In genomic region chr11:69150444-69150843, GRCm38 (mm10) we compare ENCODE assay signal across 7 mouse cellular contexts. TPM values are rescaled to one million over a fixed set of nuclear protein-coding genes. Genes with fewer than 3 reads are reported as not detected.
DNase-seq lines count a peak whose midpoint lies in the region; ATAC-seq lines count a peak whose summit lies in the region.

No protein-coding gene starts in this region.

- peak; percentile 53 for DNase-seq in Muller cell, postnatal 12 days (ENCODE audit: inconsistent ontology term)
- DNase-seq in brain, embryonic 18.5 days (ENCODE audit: low read depth, low spot score): peak; percentile 34
- peak; percentile 54 to 74 for DNase-seq in layer of hippocampus, postnatal 14 days (ENCODE audit: low spot score in 2 of 2)
- DNase-seq in lung, postnatal 4 days: peak; percentile 65 to 76
- DNase-seq in right cerebral cortex, postnatal 4 days: peak; percentile 80

- peak; percentile 51; the same call in 1 of the 2 replicates for ATAC-seq in erythroid progenitor cell, adult 5-6 weeks (replicated peaks; ENCODE audit: low FRiP score, poor library complexity, severe bottlenecking)
- ATAC-seq in hematopoietic stem cell, adult 5-6 weeks (replicated peaks in 1 of 2; ENCODE audit: insufficient read depth in 1 of 2, low FRiP score in 2 of 2, low TSS enrichment in 1 of 2, low read depth in 1 of 2, poor library complexity in 2 of 2, severe bottlenecking in 2 of 2): peak; percentile 53 to 76; a peak in 3 of 4 replicates

RNA-seq across cellular contexts. Expression of gene Alox12b, which starts 6.3 kb away (rescaled TPM):
- total RNA-seq in erythroid progenitor cell, adult 5-6 weeks (2015; ENCODE audit: low replicate concordance): not detected in 2 replicates
- total RNA-seq in erythroid progenitor cell, adult 5-6 weeks (2017; ENCODE audit: low replicate concordance): not detected in 2 replicates
- total RNA-seq in hematopoietic stem cell, adult 5-6 weeks (2017): not detected in 2 replicates
- under 1 TPM; 0.65 to 0.95 TPM for total RNA-seq in layer of hippocampus, postnatal 14 days (2021)

RNA-seq across cellular contexts. Expression of gene Aloxe3, which starts 24.7 kb away (rescaled TPM):
- not detected in 2 replicates for total RNA-seq in erythroid progenitor cell, adult 5-6 weeks (2015; ENCODE audit: low replicate concordance)
- 3.1 TPM in 1 of 2 replicates, not detected in the other for total RNA-seq in erythroid progenitor cell, adult 5-6 weeks (2017; ENCODE audit: low replicate concordance)
- not detected in 2 replicates for total RNA-seq in hematopoietic stem cell, adult 5-6 weeks (2017)
- total RNA-seq in layer of hippocampus, postnatal 14 days (2021): 1 to 10 TPM; 2.9 to 5.7 TPM

RNA-seq across cellular contexts. Expression of gene 9130213A22Rik, which starts 28.1 kb away (rescaled TPM):
- total RNA-seq in erythroid progenitor cell, adult 5-6 weeks (2015; ENCODE audit: low replicate concordance): not detected in 2 replicates
- total RNA-seq in erythroid progenitor cell, adult 5-6 weeks (2017; ENCODE audit: low replicate concordance): not detected in 2 replicates
- total RNA-seq in hematopoietic stem cell, adult 5-6 weeks (2017): not detected in 2 replicates
- under 1 TPM; 0.88 to 0.95 TPM for total RNA-seq in layer of hippocampus, postnatal 14 days (2021)

RNA-seq across cellular contexts. Expression of gene Hes7, which starts 30.2 kb away (rescaled TPM):
- not detected in 2 replicates for total RNA-seq in erythroid progenitor cell, adult 5-6 weeks (2015; ENCODE audit: low replicate concordance)
- not detected in 2 replicates for total RNA-seq in erythroid progenitor cell, adult 5-6 weeks (2017; ENCODE audit: low replicate concordance)
- not detected in 2 replicates for total RNA-seq in hematopoietic stem cell, adult 5-6 weeks (2017)
- under 1 TPM; 0.46 to 0.62 TPM for total RNA-seq in layer of hippocampus, postnatal 14 days (2021)

RNA-seq across cellular contexts. Expression of gene Alox8, which starts 47.2 kb away (rescaled TPM):
- not detected in 2 replicates for total RNA-seq in erythroid progenitor cell, adult 5-6 weeks (2015; ENCODE audit: low replicate concordance)
- total RNA-seq in erythroid progenitor cell, adult 5-6 weeks (2017; ENCODE audit: low replicate concordance): not detected in 2 replicates
- total RNA-seq in hematopoietic stem cell, adult 5-6 weeks (2017): 0.30 TPM in 1 of 2 replicates, not detected in the other
- 1 to 10 TPM; 5.5 to 8.4 TPM for total RNA-seq in layer of hippocampus, postnatal 14 days (2021)

Comparison
In these comparisons a context has a peak if more than half of its experiments do, and no peak if none do; other contexts are left out.
1. Peak in every context shown above with its lines: DNase-seq and ATAC-seq.